Mouse (Mus musculus) cerebellum, postnatal 4 days (tissue): Measurements from ENCODE around the gene Muc3a.

Experiments used
- DNase-seq, 2 experiments: peaks; one replicate each; pipeline ENCODE4 v3.0.0; 2022; ENCODE audit warnings: low spot score in 2 of 2, mixed read lengths in 1 of 2

Gene Muc3a

DNA sequence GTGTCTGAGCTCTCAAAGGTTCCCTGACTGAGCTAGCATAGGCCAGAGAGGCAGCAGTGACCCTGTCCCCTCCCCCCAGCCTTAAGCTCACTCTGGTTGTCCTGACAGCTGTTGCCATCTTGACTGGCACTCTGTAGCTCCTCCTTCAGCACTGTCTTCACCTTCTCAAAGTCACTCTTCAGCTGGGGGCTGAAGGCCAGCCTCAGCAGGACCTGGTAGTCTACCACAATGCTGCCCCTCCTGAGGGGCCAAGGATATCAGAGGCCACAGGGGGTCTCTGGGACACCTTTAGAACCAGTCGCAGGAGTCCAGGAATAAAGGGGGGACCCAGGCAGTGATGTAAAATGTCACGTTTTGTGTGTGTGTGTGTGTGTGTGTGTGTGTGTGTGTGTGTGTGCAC, at the start of gene Muc3a:
Muc3a (minus strand) TSS at position 101 of the 400 bp plus-strand sequence.
- no peak for DNase-seq

DNA sequence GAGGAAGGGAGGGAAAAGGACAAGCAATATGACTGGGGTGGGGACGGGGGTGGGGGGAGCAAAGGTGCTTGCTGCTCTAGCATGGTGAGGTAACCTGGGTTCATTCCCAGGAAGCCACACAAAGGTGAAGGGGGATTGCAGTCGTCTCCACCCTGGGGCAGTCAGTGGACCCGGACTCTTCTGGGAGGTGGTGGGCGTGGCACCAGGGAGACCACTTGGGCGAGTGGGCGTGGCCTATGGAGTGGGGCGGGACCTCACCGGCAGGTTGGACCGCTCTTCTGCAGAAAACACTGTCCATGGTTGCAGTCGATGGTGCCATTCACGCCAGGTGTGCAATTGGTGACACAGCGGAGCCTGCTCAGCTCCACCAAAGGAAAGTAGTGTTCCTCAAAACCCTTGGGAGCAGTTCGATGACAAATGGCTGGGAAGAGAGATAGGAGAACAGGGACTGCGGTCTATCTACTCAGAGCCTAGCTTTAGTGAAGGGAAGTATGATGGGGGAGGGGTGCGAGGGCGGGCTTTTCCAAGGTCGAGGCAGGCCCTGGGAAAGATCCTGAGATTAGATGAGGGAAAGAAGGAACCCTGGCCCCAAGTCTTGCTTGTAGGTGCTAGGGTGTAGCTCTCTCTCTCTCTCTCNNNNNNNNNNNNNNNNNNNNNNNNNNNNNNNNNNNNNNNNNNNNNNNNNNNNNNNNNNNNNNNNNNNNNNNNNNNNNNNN, 917 bp downstream of the Muc3a start:
- no peak for DNase-seq

GRCm38 (mm10) chr5:137210689-137211088, 1.5 kb downstream of the Muc3a start:
- DNase-seq, result no peak

- no peak for DNase-seq
Measured at GRCm38 (mm10) chr5:137205301-137205700, 6.9 kb downstream of the Muc3a start.

- DNase-seq, result no peak
Measured at GRCm38 (mm10) chr5:137194488-137195120, 17.6 kb downstream of the Muc3a start.

GRCm38 (mm10) chr5:137193279-137193952, 18.8 kb downstream of the Muc3a start:
- no peak for DNase-seq

GRCm38 (mm10) chr5:137189326-137189725, 22.9 kb downstream of the Muc3a start:
- no peak for DNase-seq

GRCm38 (mm10) chr5:137185362-137185761, 26.8 kb downstream of the Muc3a start:
- no peak for DNase-seq

- peak in 1 of 2 experiments; percentile 13 for DNase-seq
Measured at GRCm38 (mm10) chr5:137179646-137180374, 32.4 kb downstream of the Muc3a start.

GRCm38 (mm10) chr5:137173967-137174366, 38.2 kb downstream of the Muc3a start:
- DNase-seq, result peak in 1 of 2 experiments; percentile 2

DNA sequence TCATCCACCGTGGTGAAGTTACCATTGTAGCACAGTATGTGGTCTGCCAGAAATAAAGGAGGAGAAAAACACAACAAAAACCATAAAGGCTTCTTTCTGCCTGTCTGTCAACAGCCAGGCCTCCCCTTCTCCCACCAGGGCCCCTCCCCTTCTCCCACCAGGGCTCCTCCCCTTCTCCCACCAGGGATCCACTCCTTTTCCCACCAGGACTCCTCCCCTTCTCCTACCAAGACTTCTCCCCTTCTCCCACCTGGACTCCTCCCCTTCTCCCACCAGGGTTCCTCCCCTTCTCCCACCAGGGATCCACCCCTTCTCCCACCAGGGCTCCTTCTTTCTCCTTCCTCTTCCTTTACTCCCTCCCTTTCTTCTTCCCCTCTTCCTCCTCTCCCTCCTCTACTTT, 39.6 kb downstream of the Muc3a start:
- peak in 1 of 2 experiments; percentile 4 for DNase-seq

- no peak for DNase-seq
Measured at GRCm38 (mm10) chr5:137171478-137171877, 40.7 kb downstream of the Muc3a start.

DNA sequence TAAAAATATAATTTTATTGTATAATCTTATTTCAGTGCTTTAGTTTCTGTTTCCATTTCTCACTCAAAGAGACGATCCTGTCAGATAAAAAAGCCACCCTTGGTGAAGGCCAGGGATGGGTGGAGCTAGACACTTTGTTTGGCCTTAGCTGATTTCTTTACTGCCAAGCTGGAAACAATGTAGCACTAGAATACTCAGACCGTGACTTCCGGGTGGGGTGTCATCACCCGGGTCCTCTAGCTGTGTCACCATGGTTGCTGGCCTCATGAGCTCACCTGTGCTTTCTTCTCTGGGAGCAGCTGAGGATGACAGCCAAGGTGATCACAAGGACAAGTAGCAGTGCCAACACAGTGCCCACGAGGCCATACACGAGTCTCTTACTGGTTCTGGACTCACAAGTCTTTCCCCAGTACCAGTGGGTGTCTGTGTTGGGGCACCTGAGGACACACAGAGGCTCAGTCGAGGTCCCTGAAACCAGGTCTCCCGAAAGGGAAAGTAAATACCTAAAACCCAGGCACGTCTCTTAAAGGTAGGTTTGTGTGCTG, 41.3 kb downstream of the Muc3a start:
- peak in 1 of 2 experiments; percentile 14 for DNase-seq

GRCm38 (mm10) chr5:137167539-137167938, 44.6 kb downstream of the Muc3a start:
- DNase-seq, result peak in 1 of 2 experiments; percentile 17

DNA sequence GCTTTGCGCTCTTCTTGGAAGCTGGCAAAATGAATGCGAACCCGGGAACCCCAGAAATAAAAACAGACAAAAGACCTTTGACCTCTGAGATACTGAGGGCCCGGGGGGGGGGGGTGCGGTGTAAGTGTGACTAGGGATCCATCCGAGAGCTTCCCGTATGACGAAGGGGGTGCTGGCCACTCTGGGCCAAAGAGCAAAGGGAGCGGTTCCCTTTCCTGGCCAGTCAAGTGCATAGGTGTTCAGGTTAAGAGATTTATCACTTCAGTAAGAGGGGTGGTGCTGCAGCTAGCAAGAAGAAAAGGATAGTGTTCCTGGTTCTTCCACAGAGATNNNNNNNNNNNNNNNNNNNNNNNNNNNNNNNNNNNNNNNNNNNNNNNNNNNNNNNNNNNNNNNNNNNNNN, 46.2 kb downstream of the Muc3a start:
- peak in 1 of 2 experiments; percentile 7 for DNase-seq

DNA sequence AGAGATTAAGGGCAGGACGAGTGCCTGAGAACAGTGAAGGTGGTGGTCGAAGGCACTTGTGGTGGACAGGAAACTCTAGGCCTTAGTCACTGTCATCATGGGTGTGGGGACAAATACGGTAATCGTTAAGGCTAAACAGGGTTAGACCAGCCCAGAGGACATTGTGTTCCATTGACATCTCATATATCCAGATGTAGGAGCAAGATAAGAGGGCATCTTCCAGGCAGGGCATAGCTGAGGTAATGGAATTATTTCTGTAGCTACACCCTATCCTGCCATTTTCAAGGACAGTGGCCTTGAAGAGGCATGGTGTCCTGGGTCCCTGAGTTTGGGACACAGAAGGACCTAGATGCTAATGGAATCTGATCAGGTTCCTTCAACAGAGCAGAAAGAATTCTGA, 50.3 kb downstream of the Muc3a start:
- no peak for DNase-seq

DNA sequence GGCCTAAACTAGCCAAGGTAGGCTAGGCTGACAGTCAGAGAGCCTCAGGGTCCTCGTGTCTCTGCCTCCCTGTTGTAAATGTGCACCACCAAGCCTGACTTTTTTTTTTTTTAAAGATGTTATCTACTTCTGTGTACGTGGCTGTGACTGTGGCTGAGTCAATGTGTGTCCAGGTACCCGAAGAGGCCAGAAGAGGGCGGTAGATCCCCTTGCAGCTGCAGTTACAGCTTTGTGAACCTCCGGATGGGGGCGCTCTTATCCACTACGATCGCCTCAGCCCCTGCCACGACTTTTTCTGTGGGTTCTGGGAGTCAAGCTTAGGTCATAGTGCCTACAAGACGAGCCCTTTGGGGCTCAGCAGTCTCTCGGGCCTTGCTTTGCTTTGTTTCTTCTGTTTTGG, 52.7 kb downstream of the Muc3a start:
- DNase-seq, result peak in 1 of 2 experiments; percentile 40
